Mouse (Mus musculus) granulocyte monocyte progenitor cell, adult 5-6 weeks (primary cell): Measurements from ENCODE around the gene Primpol. TPM values are rescaled to one million over a fixed set of nuclear protein-coding genes. Genes with fewer than 3 reads are reported as not detected.

Source experiments
- total RNA-seq, 2 experiments: library from RNA; stranded (forward) in 1 of 2; stranded (reverse) in 1 of 2; fragments of 200-712, 200-1000 nt in 1 of 2; fragments of >200 nt in 1 of 2; fragmentation: Nextera tagmentation in 1 of 2; gene quantifications; 2 replicates each; pipeline ENCODE4 v1.2.3; 2014 to 2017

Primpol gene
- total RNA-seq, 2 experiments from 2014 or later: 6.8 to 11.4 TPM

Other genes starting within 250 kb of the Primpol start
- gene Acsl1, start 146.2 kb downstream of the Primpol start, total RNA-seq (2014; fragmentation: Nextera tagmentation): 55.7 and 60.2 TPM in 2 replicates
- 75.4 and 121 TPM in 2 replicates for gene Acsl1, start 146.2 kb downstream of the Primpol start, total RNA-seq (2017)
- gene Cenpu, start 65.2 kb downstream of the Primpol start, total RNA-seq (2014; fragmentation: Nextera tagmentation): 21.1 and 48.4 TPM in 2 replicates
- 65.7 and 125 TPM in 2 replicates for gene Cenpu, start 65.2 kb downstream of the Primpol start, total RNA-seq (2017)
- 31.1 and 33.6 TPM in 2 replicates for gene Casp3, start 79 bp upstream of the Primpol start, total RNA-seq (2014; fragmentation: Nextera tagmentation)
- 54.1 and 64.2 TPM in 2 replicates for gene Casp3, start 79 bp upstream of the Primpol start, total RNA-seq (2017)
- 48.8 and 67.9 TPM in 2 replicates for gene Irf2, start 122.5 kb upstream of the Primpol start, total RNA-seq (2014; fragmentation: Nextera tagmentation)
- gene Irf2, start 122.5 kb upstream of the Primpol start, total RNA-seq (2017): 12.6 and 20.4 TPM in 2 replicates